Mouse (Mus musculus) heart, adult 18-20 months (tissue): Measurements from ENCODE around the gene Tmem91. TPM values are rescaled to one million over a fixed set of nuclear protein-coding genes. Genes with fewer than 3 reads are reported as not detected.
A peak's percentile ranks its signal among the peaks of the same experiment; 100 is the strongest.

Source experiments
- DNase-seq, 2 experiments: peaks; one replicate each; pipeline ENCODE4 v3.0.0; 2021 to 2022; ENCODE audit warnings: mixed read lengths in 1 of 2
- total RNA-seq, 2 experiments: library from RNA; stranded (reverse); gene quantifications; 2 replicates each; pipeline ENCODE4 v1.2.3; 2021

The Tmem91 gene
- total RNA-seq, 2 experiments from 2014 or later, result 0.22 TPM; not detected in 1

DNA sequence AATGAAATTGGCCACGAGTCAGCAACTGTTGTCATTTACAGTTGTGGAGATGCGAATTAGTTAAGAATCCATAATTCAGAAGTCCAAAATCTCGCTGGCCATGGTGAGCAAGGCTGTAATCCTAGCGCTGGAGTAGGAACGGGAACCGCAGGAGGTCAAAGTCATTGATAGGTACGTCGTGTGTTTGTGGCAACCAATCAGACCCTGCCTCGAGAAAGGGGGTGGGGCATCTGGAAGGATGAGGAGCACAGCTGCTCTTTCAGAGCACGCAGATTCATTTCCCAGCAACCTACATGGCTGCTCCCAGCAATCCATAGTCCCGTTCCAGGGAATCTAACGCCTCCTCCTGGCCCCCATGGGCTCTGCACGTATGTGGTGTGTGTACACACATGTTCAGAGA lies 24.9 kb upstream of the Tmem91 start:
- DNase-seq, result no peak

DNA sequence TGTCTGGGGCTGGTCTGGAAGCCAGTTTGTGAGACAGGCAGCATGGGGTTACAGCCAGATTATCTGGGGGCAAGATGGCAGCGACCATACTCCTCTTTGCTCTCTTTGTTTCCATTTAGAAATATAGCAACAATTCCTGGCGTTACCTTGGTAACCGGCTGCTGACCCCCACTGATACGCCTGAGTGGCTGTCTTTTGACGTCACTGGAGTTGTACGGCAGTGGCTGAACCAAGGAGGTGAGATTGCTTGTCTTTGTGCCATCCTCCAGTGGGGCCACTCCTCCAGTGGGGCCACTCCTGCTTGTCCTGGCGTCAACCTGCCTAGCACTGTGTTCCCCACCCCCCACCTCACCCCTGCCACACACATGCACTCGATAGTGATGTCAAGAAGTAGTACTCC lies 19.1 kb upstream of the Tmem91 start:
- no peak for DNase-seq

DNA sequence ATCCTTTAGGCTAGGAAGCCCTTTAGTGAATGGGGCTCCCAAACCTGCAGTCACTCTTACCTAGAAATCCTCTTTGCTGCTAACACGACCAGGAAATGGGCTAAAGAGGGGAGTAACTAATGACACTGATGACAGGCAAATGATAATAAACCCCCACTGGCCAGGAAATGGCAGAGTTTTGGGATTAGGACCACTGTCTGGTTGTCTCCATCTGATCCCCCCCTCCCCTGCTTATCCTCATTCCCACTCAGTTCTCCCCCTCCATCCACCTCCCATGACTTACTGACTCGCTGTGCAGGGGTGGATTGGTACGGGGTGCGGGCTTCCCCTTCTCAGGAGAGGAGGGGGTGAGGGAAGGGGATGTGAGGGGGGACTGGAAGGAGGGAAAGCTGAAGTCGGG lies 15.1 kb upstream of the Tmem91 start:
- DNase-seq, result no peak

DNA sequence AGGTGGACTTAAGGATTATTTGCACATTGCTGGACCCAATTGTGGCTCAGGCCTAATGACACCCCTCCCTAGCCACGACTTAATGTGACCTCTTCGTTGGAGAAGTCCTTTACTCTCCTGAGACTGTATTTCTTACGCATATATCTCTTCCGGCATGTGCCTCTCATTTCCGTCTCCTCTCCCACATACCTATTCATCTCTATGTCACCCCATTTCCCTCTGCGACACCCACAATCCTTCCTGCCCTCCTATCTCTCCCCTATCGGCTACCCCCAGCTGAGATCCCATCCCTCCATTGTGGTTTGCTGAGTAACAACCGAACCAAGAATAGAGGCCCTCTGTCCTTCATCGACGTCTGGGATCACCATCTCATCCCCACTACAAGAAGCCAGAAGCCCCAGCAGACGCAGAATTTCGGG lies 14.6 kb upstream of the Tmem91 start:
- DNase-seq, result no peak

DNA sequence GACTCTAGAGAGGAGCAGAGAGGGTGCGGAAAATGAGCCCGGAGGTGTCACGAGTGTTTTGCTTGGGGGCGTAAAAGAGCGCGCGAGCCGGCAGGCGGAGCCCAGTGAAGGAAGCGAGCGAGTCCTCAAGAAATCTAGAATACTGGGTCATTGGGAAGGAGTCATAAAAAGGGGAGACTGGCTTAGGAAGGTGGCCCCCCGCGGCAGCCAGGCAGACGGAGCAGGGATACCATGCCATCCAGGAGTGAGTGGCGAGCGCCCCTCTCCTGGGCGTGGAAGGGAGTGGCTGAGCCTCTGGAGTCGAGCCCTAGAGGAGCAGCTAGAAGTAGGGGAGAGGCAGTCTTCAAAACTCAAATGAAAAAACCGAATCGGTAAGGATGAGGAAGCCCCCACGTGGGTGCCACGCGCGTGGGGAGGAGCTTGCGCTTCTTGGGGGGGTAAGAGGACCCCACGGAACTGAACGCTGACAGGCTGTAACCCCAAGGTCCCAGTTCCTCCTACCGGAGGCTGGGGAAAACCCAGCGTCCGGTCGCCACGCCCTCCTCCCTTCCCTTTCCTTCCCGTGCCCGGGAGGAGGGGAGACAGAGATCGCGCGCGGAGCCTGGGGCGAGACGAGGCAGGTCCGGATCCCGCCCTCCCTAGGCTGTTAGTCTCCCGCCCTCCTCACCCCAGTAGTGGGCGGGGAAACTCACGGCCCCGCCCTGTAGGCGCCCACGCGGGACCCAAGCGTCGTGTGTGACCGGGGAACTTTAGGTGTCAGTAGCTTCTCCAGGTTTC lies 14.0 kb upstream of the Tmem91 start:
- peak; percentile 82 to 93 for DNase-seq

DNA sequence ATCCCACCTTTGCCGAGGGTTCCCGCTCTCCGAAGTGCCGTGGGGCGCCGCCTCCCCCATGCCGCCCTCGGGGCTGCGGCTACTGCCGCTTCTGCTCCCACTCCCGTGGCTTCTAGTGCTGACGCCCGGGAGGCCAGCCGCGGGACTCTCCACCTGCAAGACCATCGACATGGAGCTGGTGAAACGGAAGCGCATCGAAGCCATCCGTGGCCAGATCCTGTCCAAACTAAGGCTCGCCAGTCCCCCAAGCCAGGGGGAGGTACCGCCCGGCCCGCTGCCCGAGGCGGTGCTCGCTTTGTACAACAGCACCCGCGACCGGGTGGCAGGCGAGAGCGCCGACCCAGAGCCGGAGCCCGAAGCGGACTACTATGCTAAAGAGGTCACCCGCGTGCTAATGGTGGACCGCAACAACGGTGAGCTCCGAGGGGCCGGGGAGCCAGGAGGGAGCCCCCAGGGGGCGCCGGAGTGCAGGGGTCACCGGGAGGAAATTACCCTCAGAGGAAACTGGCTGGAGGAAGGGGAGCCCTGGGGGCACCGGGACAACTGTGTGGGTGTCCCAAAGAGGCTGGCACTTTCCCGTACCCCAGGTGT lies 12.9 kb upstream of the Tmem91 start:
- DNase-seq, result peak; percentile 78 to 81

DNA sequence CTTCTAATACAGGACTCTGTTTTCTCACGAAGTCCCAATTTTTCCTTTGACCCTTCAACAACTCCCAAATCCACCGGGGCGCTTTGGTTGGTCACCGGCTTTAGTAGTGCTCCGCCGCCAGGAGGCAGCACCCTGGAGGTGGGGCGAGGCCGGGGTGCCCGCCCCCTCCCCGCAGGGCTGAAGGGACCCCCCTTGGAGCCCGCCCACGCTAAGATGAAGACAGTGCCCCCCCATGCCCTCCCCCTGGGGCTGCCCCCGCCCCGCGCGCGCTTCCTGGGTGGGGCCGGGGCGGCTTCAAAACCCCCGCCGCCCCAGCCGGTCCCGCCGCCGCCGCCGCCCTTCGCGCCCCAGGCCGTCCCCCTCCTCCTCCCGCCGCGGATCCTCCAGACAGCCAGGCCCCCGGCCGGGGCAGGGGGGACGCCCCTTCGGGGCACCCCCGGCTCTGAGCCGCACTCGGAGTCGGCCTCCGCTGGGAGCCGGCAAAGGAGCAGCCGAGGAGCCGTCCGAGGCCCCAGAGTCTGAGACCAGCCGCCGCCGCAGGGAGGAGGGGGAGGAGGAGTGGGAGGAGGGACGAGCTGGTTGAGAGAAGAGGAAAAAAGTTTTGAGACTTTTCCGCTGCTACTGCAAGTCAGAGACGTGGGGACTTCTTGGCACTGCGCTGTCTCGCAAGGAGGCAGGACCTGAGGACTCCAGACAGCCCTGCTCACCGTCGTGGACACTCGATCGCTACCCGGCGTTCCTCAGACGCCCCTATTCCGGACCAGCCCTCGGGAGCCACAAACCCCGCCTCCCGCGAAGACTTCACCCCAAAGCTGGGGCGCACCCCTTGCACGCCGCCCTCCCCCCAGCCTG lies 11.9 kb upstream of the Tmem91 start, which contains the start of gene Tgfb1:
TSS of gene Tgfb1 (plus strand) at position 323 of the 852 bp plus-strand sequence.
- peak; percentile 87 to 90 for DNase-seq

DNA sequence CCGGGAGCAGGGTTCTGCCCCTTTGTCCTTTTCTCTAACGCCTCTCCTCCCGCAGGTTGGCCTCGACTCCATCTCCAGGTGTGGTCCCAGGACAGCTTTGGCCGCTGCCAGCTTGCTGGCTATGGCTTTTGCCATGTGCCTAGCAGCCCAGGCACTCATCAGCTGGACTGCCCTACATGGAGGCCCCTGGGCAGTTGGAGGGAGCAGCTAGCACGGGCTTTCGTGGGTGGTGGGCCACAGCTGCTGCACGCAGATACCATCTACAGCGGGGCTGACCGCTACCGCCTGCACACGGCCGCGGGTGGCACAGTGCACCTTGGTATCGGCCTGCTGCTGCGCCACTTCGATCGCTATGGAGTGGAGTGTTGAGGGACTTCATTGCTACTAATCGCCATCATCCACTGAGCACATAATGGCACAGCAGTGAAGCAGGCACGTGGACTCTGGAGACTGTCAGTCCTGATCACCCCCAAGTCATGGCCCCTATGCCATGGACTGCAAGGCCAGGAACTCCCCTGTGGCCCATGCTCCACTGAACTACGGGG lies 11.0 kb upstream of the Tmem91 start:
- no peak for DNase-seq

DNA sequence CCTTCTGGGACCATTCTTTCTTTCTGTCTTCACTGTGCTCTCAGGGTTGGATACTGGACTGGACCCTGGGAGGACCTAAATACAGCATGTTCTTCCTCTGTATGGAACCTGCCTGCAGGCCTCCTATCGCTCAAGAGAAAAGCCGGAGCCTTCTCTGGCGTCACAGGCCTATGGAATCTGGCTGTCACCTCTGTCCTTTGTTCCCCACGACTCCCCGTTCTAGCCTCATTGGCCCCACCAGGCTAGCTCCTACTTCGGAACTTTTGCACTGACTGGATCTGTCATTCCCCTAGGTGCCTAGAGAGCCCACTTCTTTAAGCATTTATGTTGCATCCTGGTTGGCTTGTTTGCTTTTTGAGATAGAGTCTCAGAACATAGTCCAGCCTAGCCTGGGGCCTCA lies 9.7 kb upstream of the Tmem91 start:
- DNase-seq, result no peak

DNA sequence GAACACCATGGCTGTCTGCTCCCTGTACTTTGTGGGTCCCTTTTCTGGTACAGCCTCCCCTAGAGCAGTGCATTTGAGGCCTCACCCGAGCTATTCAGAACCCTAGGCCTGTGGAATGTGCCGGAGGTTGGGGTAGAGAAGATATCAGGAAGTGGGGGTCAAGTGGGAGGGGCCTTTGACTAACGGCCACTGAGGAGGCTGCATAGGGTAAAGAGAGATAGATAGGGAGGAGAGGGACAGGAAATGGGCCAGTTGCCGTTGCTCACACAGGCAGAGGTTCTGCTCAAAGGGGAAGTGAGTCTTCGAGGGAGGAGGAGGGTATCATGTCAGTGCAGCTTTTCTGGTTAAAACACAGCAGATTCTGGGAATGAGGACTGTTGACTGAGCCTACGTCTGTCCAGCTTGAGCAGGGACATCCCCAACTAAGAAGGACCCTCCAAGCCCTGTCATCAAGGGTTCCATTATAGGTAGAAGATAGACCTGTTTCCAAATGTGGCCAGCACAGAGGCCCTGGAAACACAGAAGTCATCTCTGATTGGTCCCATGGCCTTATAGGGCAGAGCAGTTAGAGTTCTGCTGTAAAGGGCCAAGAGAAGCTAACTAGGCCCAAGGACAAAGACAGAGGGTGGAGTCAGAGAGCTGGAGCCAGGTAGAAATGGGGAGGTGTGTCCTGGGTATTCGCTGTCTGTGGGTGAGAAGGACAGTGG lies 8.7 kb upstream of the Tmem91 start:
- peak in 1 of 2 experiments; percentile 57 for DNase-seq

DNA sequence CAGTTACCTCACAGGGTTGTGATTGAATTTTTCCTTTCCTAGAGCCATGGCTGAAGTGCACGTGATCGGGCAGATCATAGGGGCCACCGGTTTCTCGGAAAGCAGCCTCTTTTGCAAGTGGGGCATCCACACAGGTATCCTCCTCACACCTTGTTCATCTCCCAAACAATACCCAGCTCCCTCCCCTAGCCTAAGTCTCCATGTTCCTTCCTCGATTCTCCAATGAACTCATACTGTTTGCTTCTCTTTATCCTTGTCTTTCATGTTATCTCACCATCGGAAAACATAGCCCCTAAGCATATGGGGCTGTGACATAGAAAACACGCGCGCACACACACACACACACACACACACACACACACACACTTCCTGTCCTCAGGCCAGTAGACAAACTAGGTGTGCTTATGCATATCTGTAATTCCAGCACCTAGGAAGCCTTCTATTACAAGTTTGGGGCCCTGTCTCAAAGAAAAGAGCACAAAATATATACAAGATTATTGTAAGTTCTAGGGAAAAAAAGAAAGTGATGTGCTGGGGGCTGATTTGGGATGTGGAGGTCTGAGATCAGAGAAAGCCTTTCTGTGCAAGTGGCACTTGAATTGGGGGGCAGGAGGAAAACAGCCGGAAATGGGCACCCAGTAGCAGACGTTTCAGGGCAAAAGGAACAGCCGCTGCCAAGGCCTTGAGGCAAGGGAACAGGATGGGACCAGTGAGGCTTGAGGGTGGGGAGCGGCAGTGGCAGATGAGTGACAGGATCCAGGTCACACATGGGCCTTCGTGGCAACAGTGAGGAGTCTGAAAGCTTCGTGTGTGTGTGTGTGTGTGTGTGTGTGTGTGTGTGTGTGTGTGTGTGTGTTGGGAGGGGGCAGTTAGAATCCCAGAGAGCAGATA lies 6.6 kb upstream of the Tmem91 start:
- no peak for DNase-seq

DNA sequence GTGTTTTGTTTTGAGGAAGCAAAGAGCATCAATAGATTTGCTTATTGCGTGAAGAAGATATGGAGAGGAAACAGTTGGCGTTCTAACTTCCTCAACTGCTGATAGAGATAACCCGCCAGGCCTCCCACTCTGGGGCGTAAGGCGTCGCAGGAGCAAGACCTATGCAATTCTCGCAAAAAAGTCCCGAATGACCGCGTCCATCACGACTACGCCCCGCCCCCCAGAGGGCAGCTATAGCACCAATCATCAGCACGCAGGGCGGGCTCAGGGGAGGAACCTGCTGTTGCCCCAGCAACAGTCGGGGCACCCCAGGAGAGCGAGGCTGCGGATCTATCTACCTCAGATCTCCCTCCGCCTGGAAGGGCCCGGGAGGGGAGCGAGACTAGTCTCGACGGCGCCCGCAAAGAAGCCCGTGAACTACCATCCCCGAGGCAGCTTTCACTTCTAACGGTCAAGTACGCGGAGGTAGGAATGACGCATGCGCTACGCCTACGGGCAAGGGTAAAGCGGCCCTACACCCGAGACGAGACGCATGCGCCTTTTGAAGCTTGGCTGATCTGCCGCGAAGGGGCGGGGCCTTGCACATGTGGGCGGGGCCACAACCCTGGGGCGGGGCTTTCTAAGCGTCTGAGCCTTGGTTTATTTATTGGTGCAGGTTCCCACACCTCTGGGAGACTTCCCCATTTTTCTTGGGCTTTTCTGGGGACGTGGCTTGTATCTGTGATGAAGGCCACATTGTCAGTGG lies 5.7 kb upstream of the Tmem91 start, which contains the start of gene B9d2:
TSS of gene B9d2 (plus strand) at position 267 of the 745 bp plus-strand sequence.
- DNase-seq, result peak; percentile 97 to 98

DNA sequence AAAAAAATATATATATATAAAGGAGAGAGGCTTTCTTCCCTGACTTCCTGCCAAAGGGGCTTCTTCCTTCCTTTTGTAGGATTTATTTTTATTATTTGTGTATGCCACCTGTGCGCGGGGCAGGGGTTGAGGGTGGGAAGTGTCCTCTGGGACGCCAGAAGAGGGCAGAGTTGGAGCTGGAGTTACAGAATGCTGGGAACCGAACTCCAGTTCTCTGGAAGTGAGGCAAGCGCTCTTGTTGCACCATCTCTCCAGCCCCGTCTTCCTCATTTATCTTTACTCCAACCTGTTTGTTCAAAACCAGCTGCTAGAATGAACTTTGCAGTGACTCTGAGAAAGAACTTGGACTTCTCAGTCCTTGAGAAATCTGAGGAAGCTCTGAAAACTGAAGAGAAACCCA lies 5.0 kb upstream of the Tmem91 start:
- peak; percentile 29 to 39 for DNase-seq

DNA sequence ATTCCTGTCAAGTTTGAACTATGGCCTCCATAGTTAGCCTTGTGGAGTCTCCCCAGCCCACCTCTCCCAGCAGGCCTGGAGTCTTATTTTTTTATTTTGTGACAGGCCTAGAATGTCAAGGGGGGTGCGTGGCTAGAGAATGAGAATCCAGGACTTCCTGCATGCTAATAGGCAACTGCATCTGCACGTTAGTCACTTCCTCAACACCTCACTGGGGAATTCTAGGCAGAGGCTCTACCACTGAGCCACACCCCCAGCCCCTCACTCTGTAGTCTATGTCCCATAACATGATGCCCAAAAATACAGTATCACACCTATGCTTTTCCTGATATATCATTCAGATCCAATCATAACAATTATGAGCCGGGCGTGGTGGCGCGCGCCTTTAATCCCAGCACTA lies 2.0 kb upstream of the Tmem91 start:
- DNase-seq, result no peak

DNA sequence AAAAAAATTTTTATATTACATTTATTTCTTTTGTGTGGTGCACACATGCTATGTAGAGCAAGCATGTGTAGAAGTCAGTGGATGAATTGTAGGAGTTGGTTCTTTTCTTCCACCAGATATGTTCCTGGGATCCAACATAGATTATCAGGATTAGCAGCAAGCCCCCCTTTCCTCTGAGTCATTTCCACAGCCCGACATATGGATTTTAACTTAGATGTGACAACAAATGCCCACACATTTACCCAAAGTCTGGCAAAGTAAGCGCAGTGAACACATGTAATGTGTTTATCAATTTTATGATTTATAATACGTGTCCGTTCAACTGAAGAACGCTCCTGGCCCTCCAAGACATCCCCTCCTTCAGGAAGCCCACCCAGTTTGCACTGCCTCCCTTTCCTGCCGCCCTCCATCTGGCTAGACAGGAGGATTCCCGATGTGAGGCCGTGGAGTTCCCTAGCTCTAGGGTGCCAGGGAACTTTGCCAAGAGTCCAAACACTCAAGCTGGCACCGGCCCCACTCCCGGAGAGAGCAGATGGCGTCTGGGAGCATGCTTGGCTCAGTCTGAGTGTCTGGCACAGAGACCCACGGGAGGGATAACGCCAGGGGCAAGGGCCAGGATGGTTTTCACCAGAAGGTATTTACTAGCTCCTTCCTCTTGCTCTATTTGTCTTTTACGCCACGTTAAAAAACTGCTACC lies 1.3 kb upstream of the Tmem91 start:
- DNase-seq, result peak; percentile 88 to 90

DNA sequence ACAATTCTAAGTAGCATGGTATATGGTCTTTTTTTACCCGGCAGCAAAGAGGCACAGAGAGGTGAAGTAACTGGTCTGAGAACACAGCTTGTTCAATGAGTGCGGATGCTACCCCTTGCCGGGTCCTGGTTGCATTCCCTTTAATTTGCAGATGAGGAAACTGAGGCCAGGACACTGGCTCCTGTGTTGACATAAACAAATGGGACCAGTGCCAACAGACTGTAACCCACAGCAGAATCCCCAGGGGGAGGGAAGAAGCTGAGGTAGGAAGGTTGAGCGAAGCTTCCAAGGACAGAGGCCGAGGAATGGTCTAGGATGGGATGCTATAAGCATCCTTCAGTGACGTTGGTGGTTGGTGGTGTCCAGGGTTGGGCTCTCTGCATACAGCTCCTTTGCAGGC lies 439 bp upstream of the Tmem91 start:
- DNase-seq, result no peak

DNA sequence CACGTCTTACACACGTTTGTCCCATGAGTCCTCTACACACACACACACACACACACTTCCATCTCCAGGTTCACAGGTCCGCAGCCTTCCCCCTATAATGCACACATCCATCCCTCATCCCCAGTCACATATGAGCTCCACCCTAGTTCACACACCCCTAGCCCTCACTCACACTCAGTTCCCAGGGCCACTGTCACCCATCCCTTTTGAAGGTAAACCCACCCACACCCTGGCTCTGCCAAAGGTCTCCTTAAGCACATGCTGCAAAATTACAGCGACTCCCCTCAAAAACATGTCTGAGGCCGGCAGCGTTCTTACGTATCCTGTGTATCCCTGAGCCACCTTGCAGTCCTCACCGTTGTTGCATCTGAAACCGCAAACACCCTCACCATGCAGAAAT lies 669 bp downstream of the Tmem91 start:
- no peak for DNase-seq

DNA sequence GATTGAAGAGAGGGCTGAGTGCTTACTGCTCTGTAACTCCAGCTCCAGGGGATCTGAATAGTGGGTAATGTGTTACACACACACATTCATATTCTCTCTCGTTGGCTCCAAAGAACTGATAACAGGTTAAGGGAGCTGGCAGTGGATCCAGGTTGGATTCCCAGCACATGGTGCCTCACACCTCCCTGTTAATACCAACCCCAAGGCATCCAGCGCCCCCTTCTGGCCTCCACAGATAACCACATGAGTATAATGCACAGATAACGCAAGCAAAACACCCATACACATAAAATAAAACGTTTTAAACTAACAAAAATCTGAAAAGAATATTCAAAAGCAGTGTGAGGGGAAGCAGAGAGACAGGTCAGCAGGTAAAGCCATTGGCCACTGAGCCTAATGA lies 2.5 kb downstream of the Tmem91 start:
- no peak for DNase-seq

DNA sequence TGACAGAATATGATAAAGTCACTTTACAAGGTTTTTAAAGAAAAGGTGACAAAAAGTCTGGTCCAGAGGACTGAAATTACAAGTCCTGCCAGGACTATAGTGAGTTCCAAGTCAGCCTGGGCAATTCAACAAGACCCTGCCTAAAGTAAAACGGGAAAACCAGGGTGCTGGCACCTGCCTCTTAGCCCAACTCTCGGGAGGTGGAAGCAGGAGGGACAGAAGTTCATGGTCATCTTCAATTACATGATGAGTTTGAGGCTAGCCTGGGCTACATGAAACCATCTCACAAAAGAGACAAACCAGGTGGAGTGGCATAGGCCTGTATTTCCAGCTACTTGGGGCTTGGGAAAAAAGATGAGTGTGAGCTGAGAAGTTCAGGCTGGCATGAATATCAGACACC lies 3.3 kb downstream of the Tmem91 start:
- DNase-seq, result no peak
